Mouse (Mus musculus) layer of hippocampus, postnatal 36 days (tissue): ENCODE measurements around the gene Atg9a. TPM values are rescaled to one million over a fixed set of nuclear protein-coding genes. Genes with fewer than 3 reads are reported as not detected.
A peak's percentile ranks its signal among the peaks of the same experiment; 100 is the strongest.

Experiments used
- DNase-seq, 2 experiments: peaks; one replicate each; pipeline ENCODE4 v3.0.0; 2022
- total RNA-seq, 2 experiments: library from RNA; stranded (reverse); gene quantifications; 2 replicates each; pipeline ENCODE4 v1.2.3; 2021

The Atg9a gene
- total RNA-seq, 2 experiments from 2014 or later: 113 to 114 TPM

GRCm38 (mm10) chr1:75214886-75215285 lies 22.9 kb upstream of the Atg9a start:
- DNase-seq: peak; percentile 65 to 69

GRCm38 (mm10) chr1:75214442-75214841 lies 22.4 kb upstream of the Atg9a start:
- peak in 1 of 2 experiments; percentile 5 for DNase-seq

GRCm38 (mm10) chr1:75213096-75213495 lies 21.1 kb upstream of the Atg9a start:
- no peak for DNase-seq

- no peak for DNase-seq
These were observed 20.5 kb upstream of the Atg9a start for GRCm38 (mm10) chr1:75212542-75212941.

GRCm38 (mm10) chr1:75211141-75211708 lies 19.2 kb upstream of the Atg9a start:
- DNase-seq: no peak

GRCm38 (mm10) chr1:75210136-75211087 lies 18.4 kb upstream of the Atg9a start, which contains the start of the genes Glb1l and Stk16:
TSS of gene Glb1l (minus strand) at chr1:75210813.
TSS of gene Stk16 (plus strand) at chr1:75210838.
- peak; percentile 95 to 96 for DNase-seq

GRCm38 (mm10) chr1:75208967-75209678 lies 17.1 kb upstream of the Atg9a start:
- DNase-seq: no peak

GRCm38 (mm10) chr1:75201236-75201635 lies 9.2 kb upstream of the Atg9a start:
- DNase-seq: no peak

- DNase-seq: no peak
These were observed 456 bp upstream of the Atg9a start for GRCm38 (mm10) chr1:75192452-75192851.

- no peak for DNase-seq
These were observed 756 bp downstream of the Atg9a start for GRCm38 (mm10) chr1:75191258-75191621.

GRCm38 (mm10) chr1:75190577-75190976 lies 1.4 kb downstream of the Atg9a start:
- DNase-seq: no peak

- no peak for DNase-seq
These were observed 4.0 kb downstream of the Atg9a start for GRCm38 (mm10) chr1:75187914-75188483.

GRCm38 (mm10) chr1:75187126-75187525 lies 4.9 kb downstream of the Atg9a start:
- no peak for DNase-seq

GRCm38 (mm10) chr1:75185495-75185894 lies 6.5 kb downstream of the Atg9a start:
- no peak for DNase-seq

GRCm38 (mm10) chr1:75182160-75182559 lies 9.8 kb downstream of the Atg9a start:
- no peak for DNase-seq

- no peak for DNase-seq
These were observed 10.6 kb downstream of the Atg9a start for GRCm38 (mm10) chr1:75181377-75181870.

- no peak for DNase-seq
These were observed 11.3 kb downstream of the Atg9a start for GRCm38 (mm10) chr1:75180741-75181140.

- peak; percentile 87 to 90 for DNase-seq
These were observed 11.8 kb downstream of the Atg9a start, which contains the start of gene Abcb6 for GRCm38 (mm10) chr1:75180105-75180590. TSS of gene Abcb6 (minus strand) at chr1:75180392.

GRCm38 (mm10) chr1:75179334-75180104 lies 12.5 kb downstream of the Atg9a start:
- peak; percentile 40 to 53 for DNase-seq

- peak; percentile 92 to 93 for DNase-seq
These were observed 23.2 kb downstream of the Atg9a start, which contains the start of gene Zfand2b for GRCm38 (mm10) chr1:75168472-75169464. TSS of gene Zfand2b (plus strand) at chr1:75168646.
